Mouse (Mus musculus) MEL (cell line): ENCODE measurements at regions not wholly inside any gene's neighbourhood (a gene's known extent, or its start where the extent isn't known, plus 50 kb on each side); places are given as distances from the start of the nearest gene placed in this dataset.

ENCODE experiments used
- CTCF ChIP-seq, 3 experiments: IDR thresholded peaks in 2 of 3; conservative IDR thresholded peaks in 1 of 3; 2 replicates each; pipeline ENCODE4 v1.5.1; 2011 to 2012; ENCODE audit warnings: low read length in 3 of 3, low read depth in 2 of 3, mild to moderate bottlenecking in 2 of 3, improper control_type of control experiment in 1 of 3, inconsistent platforms in 1 of 3, mixed read lengths in 1 of 3, moderate library complexity in 1 of 3; ENCODE audit not compliant: control insufficient read depth in 1 of 3, insufficient read depth in 1 of 3, poor library complexity in 1 of 3, severe bottlenecking in 1 of 3
- EP300 ChIP-seq, 2 experiments: IDR thresholded peaks; 2 replicates each; pipeline ENCODE4 v1.6.1; 2011; ENCODE audit warnings: improper control_type of control experiment in 2 of 2, low read length in 2 of 2, low read depth in 1 of 2, mild to moderate bottlenecking in 1 of 2
- GATA1 ChIP-seq: IDR thresholded peaks from 2 replicates; pipeline ENCODE4 v1.6.1; 2011; ENCODE audit warnings: low read depth, low read length, improper control_type of control experiment
- MAX ChIP-seq: IDR thresholded peaks from 2 replicates; pipeline ENCODE4 v1.6.1; 2011; ENCODE audit warnings: low read length, improper control_type of control experiment
- MXI1 ChIP-seq: IDR thresholded peaks from 2 replicates; pipeline ENCODE4 v1.6.1; 2011; ENCODE audit warnings: mild to moderate bottlenecking, low read depth, low read length, improper control_type of control experiment
- POLR2A ChIP-seq, 2 experiments: IDR thresholded peaks; 2 replicates each; pipeline ENCODE4 v1.6.1; 2011 to 2012; ENCODE audit warnings: low read length in 2 of 2, mild to moderate bottlenecking in 2 of 2, control low read depth in 1 of 2, improper control_type of control experiment in 1 of 2, low read depth in 1 of 2, moderate library complexity in 1 of 2; ENCODE audit not compliant: control insufficient read depth in 1 of 2, insufficient read depth in 1 of 2, poor library complexity in 1 of 2
- POLR2AphosphoS2 ChIP-seq: IDR thresholded peaks from 2 replicates; pipeline ENCODE4 v1.6.1; 2011; ENCODE audit warnings: low read length, improper control_type of control experiment
- POLR2AphosphoS5 ChIP-seq: IDR thresholded peaks from 2 replicates; pipeline ENCODE4 v1.6.1; 2012; ENCODE audit warnings: low read depth, borderline replicate concordance, mild to moderate bottlenecking, inconsistent platforms, low read length, moderate library complexity, mixed read lengths
- RAD21 ChIP-seq: IDR thresholded peaks from 2 replicates; pipeline ENCODE4 v1.6.1; 2011; ENCODE audit warnings: mild to moderate bottlenecking, low read depth, low read length, improper control_type of control experiment
- SMC3 ChIP-seq: IDR thresholded peaks from 2 replicates; pipeline ENCODE4 v1.6.1; 2011; ENCODE audit warnings: low read depth, low read length, improper control_type of control experiment
- USF1 ChIP-seq: IDR thresholded peaks from 2 replicates; pipeline ENCODE4 v1.6.1; 2014; ENCODE audit warnings: low read depth, mild to moderate bottlenecking, inconsistent platforms, low read length, improper control_type of control experiment, moderate library complexity
- ZMIZ1 ChIP-seq: IDR thresholded peaks from 2 replicates; pipeline ENCODE4 v1.6.1; 2012; ENCODE audit warnings: low read depth, mild to moderate bottlenecking, inconsistent platforms, low read length, improper control_type of control experiment, moderate library complexity
- ZNF384 ChIP-seq: IDR thresholded peaks from 2 replicates; pipeline ENCODE4 v1.6.1; 2012; ENCODE audit warnings: low read depth, mild to moderate bottlenecking, inconsistent platforms, low read length, improper control_type of control experiment

- TF ChIP-seq MAX: no peak
- no peak for TF ChIP-seq POLR2AphosphoS5
- TF ChIP-seq POLR2A (IDR thresholded peaks at IDR 0.05; ENCODE audit: control insufficient read depth in 1 of 2, insufficient read depth in 1 of 2, low read depth in 1 of 2, low read length in 2 of 2, poor library complexity in 1 of 2): no peak
- TF ChIP-seq EP300 (IDR thresholded peaks at IDR 0.05; ENCODE audit: low read depth in 1 of 2, low read length in 2 of 2): no peak
- TF ChIP-seq GATA1: no peak
- TF ChIP-seq SMC3: no peak
- no peak for TF ChIP-seq CTCF (IDR thresholded peaks at IDR 0.05 in 2 of 3, conservative IDR thresholded peaks at IDR 0.05 in 1 of 3; ENCODE audit: control insufficient read depth in 1 of 3, insufficient read depth in 1 of 3, low read depth in 2 of 3, low read length in 3 of 3, poor library complexity in 1 of 3, severe bottlenecking in 1 of 3)
- no peak for TF ChIP-seq POLR2AphosphoS2
- TF ChIP-seq ZMIZ1: no peak
- no peak for TF ChIP-seq MXI1
- no peak for TF ChIP-seq USF1
- no peak for TF ChIP-seq ZNF384
- TF ChIP-seq RAD21: no peak
These were observed 553.7 kb downstream of the Zfp619 start for GRCm38 (mm10) chr7:40071313-40071712.
